Mouse (Mus musculus) spleen, adult 2 months (tissue): ENCODE results near the gene Tuft1.
"Not testable (repeated sequence)": the region's sequence is repeated elsewhere in the genome, so short reads cannot be mapped to it uniquely, and the experiment has no call there.

Source experiments
- CTCF ChIP-seq: fragments of 200-500 bp; IDR thresholded peaks from 2 replicates; pipeline ENCODE4 v1.5.1; 2011; ENCODE audit warnings: mild to moderate bottlenecking, inconsistent platforms; ENCODE audit not compliant: insufficient read depth, insufficient read length, insufficient replicate concordance; ENCODE audit errors: extremely low read depth
- POLR2A ChIP-seq: fragments of 200-500 bp; IDR thresholded peaks from 2 replicates; pipeline ENCODE4 v1.6.1; 2011; ENCODE audit warnings: low read depth, low read length, inconsistent platforms

DNA sequence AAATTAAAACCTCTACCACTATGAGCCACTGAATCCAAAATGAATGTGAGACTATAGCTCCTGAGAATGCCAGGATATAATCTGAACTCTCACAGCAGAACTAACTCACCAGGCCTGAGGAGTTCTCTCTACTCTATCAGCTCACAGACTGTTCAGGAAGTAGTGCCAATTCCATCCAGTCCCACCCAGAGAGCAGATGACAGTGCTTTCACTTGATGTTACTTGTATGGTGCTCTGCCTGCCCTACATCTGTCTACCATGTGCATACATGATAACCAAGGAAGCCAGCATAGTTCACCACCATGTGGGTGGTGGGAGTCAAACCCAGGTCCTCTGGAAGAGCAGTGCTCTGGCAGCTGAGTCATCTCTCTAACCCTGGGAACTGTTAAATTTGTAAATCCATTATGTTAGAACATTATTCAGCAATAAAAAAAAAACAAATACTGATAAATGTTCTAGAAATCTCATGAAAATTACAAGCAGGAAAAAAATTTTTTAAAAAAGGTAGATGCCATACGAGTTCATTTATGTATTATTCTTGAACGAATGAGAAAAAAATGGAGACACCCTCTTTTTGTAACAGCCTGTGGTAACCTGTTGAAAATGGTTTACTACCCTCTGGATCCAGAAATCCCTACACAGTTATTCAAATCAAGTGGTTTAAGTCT is 16.0 kb downstream of the Tuft1 start, which contains the start of gene Gm10972:
- TF ChIP-seq CTCF, POLR2A: not testable (repeated sequence)
